In the genomic region with DNA sequence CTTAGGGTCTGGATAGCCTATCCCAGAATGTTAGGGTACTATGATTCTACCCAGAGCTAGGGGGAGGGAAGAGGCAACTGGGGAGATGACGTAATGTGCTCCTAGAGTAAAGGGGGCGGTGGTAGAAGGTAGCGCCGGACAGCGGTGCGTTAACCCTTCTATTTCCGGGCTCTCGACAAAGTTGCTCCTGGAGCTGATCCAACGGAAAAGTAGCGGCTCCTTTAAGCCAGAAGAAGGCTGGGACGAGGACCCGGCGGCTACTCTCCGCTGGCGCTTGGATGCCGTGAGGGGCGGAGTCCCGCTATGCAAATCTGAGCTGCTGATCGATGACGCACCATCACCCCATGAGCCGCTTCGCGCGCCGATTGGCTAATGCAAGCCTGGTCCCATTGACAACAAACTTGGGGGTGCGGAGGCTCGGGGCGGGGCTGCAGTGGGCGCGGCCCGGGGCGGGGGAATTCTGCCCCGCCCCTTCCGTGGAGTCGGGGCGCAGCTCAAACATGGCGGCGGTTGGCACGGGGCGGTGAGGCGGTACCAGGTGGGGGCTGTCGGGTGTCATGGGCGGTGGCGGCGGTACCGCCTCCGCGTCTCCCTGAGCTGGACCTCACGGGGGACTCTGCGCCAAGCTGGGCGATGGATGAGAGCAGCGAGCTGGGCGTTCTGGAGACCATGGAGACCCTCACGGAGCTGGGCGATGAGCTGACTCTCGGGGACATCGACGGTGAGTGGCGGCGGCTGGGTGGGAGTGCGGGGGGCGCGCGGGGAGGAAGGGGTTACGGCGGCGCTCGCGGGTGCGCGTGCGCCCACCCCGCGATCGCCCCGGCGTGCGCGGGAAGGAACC, we compare ENCODE assay signal across 1 mouse cellular context.
TF ChIP-seq lines count a peak whose summit lies in the region.

Gene Srebf2 (plus strand): TSS at position 412 of the 841 bp plus-strand sequence.

TF ChIP-seq in CH12.LX, 34 proteins besides CTCF, POLR2A, EP300 and RAD21 (continued from another document):
- TF ChIP-seq MAX (IDR thresholded peaks at IDR 0.05; ENCODE audit: low read length) (no peak; the same call in 1 of the 2 replicates), TCF12 (IDR thresholded peaks at IDR 0.05; ENCODE audit: low read depth, low read length) (peak; percentile 99), TBP (conservative IDR thresholded peaks at IDR 0.05; ENCODE audit: low read depth, low read length) (peak; percentile 68), ZMIZ1 (IDR thresholded peaks at IDR 0.05; ENCODE audit: low read depth, low read length) (peak; percentile 60; the same call in 1 of the 2 replicates), ETS1 (conservative IDR thresholded peaks at IDR 0.05; ENCODE audit: low read depth, low read length) (peak; percentile 52), UBTF (IDR thresholded peaks at IDR 0.05; ENCODE audit: low read depth, low read length) (peak; percentile 34; the same call in 1 of the 2 replicates), NELFE (IDR thresholded peaks at IDR 0.05; ENCODE audit: low read depth, low read length) (peak; percentile 86), JUND (conservative IDR thresholded peaks at IDR 0.05; ENCODE audit: low read depth, low read length) (peak; percentile 76), MYC (IDR thresholded peaks at IDR 0.05; ENCODE audit: low read depth, low read length) (peak; percentile 64; the same call in 1 of the 2 replicates), NRF1 (IDR thresholded peaks at IDR 0.05; ENCODE audit: low read depth, low read length) (peak; percentile 49; the same call in 1 of the 2 replicates), RCOR1 (conservative IDR thresholded peaks at IDR 0.05; ENCODE audit: low read depth, low read length) (no peak), SMC3 (IDR thresholded peaks at IDR 0.05; ENCODE audit: low read depth, low read length) (0 out of 2 replicates have a peak, but pooled peaks have one; percentile 1), MXI1 (IDR thresholded peaks at IDR 0.05; ENCODE audit: low read depth, low read length) (no peak; the same call in 1 of the 2 replicates), USF1 (IDR thresholded peaks at IDR 0.05; ENCODE audit: low read depth, low read length) (no peak), E2F4 (IDR thresholded peaks at IDR 0.05; ENCODE audit: insufficient replicate concordance, low read depth, low read length) (no peak), JUN (IDR thresholded peaks at IDR 0.05; ENCODE audit: insufficient read depth, low read depth, low read length) (peak; percentile 82), USF2 (conservative IDR thresholded peaks at IDR 0.05; ENCODE audit: low read depth, low read length) (no peak), MEF2A (IDR thresholded peaks at IDR 0.05; ENCODE audit: borderline replicate concordance, low read depth, low read length) (peak; percentile 72), POLR2AphosphoS2 (IDR thresholded peaks at IDR 0.05; ENCODE audit: low read depth, low read length) (peak; percentile 61; the same call in 1 of the 2 replicates), MAFK (IDR thresholded peaks at IDR 0.05; ENCODE audit: insufficient replicate concordance, low read length) (no peak), KAT2A (IDR thresholded peaks at IDR 0.05; ENCODE audit: insufficient replicate concordance, low read length) (no peak), ELF1 (IDR thresholded peaks at IDR 0.05; ENCODE audit: low read depth, low read length) (peak; percentile 75)
TF ChIP-seq in CH12.LX: peak in this region for 19.
